Mouse (Mus musculus) C2C12 (cell line): ENCODE results near the gene Mapk7.

ENCODE experiments used
- CEBPB ChIP-seq: IDR thresholded peaks from one replicate; pipeline ENCODE4 v1.6.1; 2011; ENCODE audit warnings: low read depth, mild to moderate bottlenecking, control low read depth, moderate library complexity
- CTCF ChIP-seq: IDR thresholded peaks from one replicate; pipeline ENCODE4 v1.5.1; 2011; ENCODE audit not compliant: control insufficient read depth, insufficient read depth, insufficient read length
- FOSL1 ChIP-seq: IDR thresholded peaks from one replicate; pipeline ENCODE4 v1.8.0; 2011; ENCODE audit warnings: mild to moderate bottlenecking, low read length; ENCODE audit not compliant: poor library complexity, insufficient read depth, severe bottlenecking
- MAX ChIP-seq: IDR thresholded peaks from one replicate; pipeline ENCODE4 v1.6.1; 2011; ENCODE audit warnings: mild to moderate bottlenecking, control low read depth
- MYOD1 ChIP-seq: IDR thresholded peaks from one replicate; pipeline ENCODE4 v1.6.1; 2011; ENCODE audit warnings: low read depth; ENCODE audit not compliant: control insufficient read depth, insufficient read length
- MYOG ChIP-seq: IDR thresholded peaks from one replicate; pipeline ENCODE4 v1.6.1; 2011; ENCODE audit not compliant: control insufficient read depth, insufficient read length; ENCODE audit errors: extremely low read depth
- USF1 ChIP-seq: IDR thresholded peaks from one replicate; pipeline ENCODE4 v1.6.1; 2011; ENCODE audit warnings: low read depth, mild to moderate bottlenecking, control low read depth, moderate library complexity

- TF ChIP-seq CTCF = no peak
- TF ChIP-seq USF1 = no peak
- no peak for TF ChIP-seq MAX
- TF ChIP-seq MYOD1 = no peak
- TF ChIP-seq MYOG = no peak
- no peak for TF ChIP-seq CEBPB
- TF ChIP-seq FOSL1 = no peak
Observed at GRCm38 (mm10) chr11:61448041-61448440, 46.2 kb downstream of the Mapk7 start.
